7 mouse cellular contexts compared by ENCODE assay signal in genomic region chrX:95969116-95969515, GRCm38 (mm10). TPM values are rescaled to one million over a fixed set of nuclear protein-coding genes. Genes with fewer than 3 reads are reported as not detected.
A peak's percentile ranks its signal among the peaks of the same experiment; 100 is the strongest.
DNase-seq lines count a peak whose midpoint lies in the region; ATAC-seq lines count a peak whose summit lies in the region.

No protein-coding gene starts in this region.

- 0 out of 2 replicates have a peak overlapping the region, but pooled peaks have one; percentile 65 for H3K4me2 ChIP-seq in kidney, embryonic 15.5 days
- H3K4me2 ChIP-seq in embryonic facial prominence, embryonic 13.5 days: peak overlapping the region; percentile 60
- H3K4me2 ChIP-seq in intestine, embryonic 15.5 days (replicated peaks): no peak overlapping the region
- peak overlapping the region; percentile 63; the same call in 1 of the 2 replicates for H3K4me2 ChIP-seq in midbrain, embryonic 16.5 days (ENCODE audit: low read length)

- H3K27ac ChIP-seq in kidney, embryonic 15.5 days: no peak overlapping the region
- H3K27ac ChIP-seq in embryonic facial prominence, embryonic 13.5 days: no peak overlapping the region
- no peak overlapping the region for H3K27ac ChIP-seq in intestine, embryonic 15.5 days
- no peak overlapping the region; the same call in 1 of the 2 replicates for H3K27ac ChIP-seq in midbrain, embryonic 16.5 days (ENCODE audit: low read length)

- no peaks in the 10 kb centered on the region for H3K27me3 ChIP-seq in kidney, embryonic 15.5 days
- no peaks in the 10 kb centered on the region for H3K27me3 ChIP-seq in embryonic facial prominence, embryonic 13.5 days
- no peaks in the 10 kb centered on the region for H3K27me3 ChIP-seq in intestine, embryonic 15.5 days (replicated peaks)
- no peaks in the 10 kb centered on the region for H3K27me3 ChIP-seq in midbrain, embryonic 16.5 days (ENCODE audit: control insufficient read depth, insufficient read depth, low read depth, low read length)

- ATAC-seq in kidney, embryonic 15.5 days (replicated peaks; ENCODE audit: low FRiP score): no peak; the same call in 1 of the 2 replicates
- no peak for ATAC-seq in embryonic facial prominence, embryonic 13.5 days (ENCODE audit: insufficient number of reproducible peaks, insufficient read depth, low FRiP score, low TSS enrichment, low read depth)
- ATAC-seq in intestine, embryonic 15.5 days: peak; percentile 1; the same call in 1 of the 2 replicates
- ATAC-seq in midbrain, embryonic 16.5 days: no peak

- H3K9me3 ChIP-seq in kidney, embryonic 15.5 days (replicated peaks): no peaks in the 10 kb centered on the region
- no peaks in the 10 kb centered on the region for H3K9me3 ChIP-seq in embryonic facial prominence, embryonic 13.5 days
- no peaks in the 10 kb centered on the region for H3K9me3 ChIP-seq in intestine, embryonic 15.5 days
- H3K9me3 ChIP-seq in midbrain, embryonic 16.5 days (replicated peaks; ENCODE audit: control insufficient read depth, low read length, poor library complexity, severe bottlenecking): no peaks in the 10 kb centered on the region

- WGBS in kidney, embryonic 15.5 days: 38% methylated on average over 6 of the region's 6 CpGs
- WGBS in embryonic facial prominence, embryonic 13.5 days: 64% methylated on average over 6 of the region's 6 CpGs
- WGBS in intestine, embryonic 15.5 days: 61% methylated on average over 6 of the region's 6 CpGs
- WGBS in midbrain, embryonic 16.5 days: 38% methylated on average over 5 of the region's 6 CpGs

- no peaks in the 10 kb centered on the region for H3K36me3 ChIP-seq in kidney, embryonic 15.5 days
- H3K36me3 ChIP-seq in embryonic facial prominence, embryonic 13.5 days: no peaks in the 10 kb centered on the region
- H3K36me3 ChIP-seq in intestine, embryonic 15.5 days: no peaks in the 10 kb centered on the region
- H3K36me3 ChIP-seq in midbrain, embryonic 16.5 days (ENCODE audit: control insufficient read depth, insufficient read depth, low read length): no peaks in the 10 kb centered on the region

- no peak for DNase-seq in kidney, postnatal 4 days
- DNase-seq in urinary bladder, postnatal 14 days (ENCODE audit: low spot score): no peak
- no peak for DNase-seq in gastrocnemius, postnatal 36 days

- H3K4me3 ChIP-seq in kidney, embryonic 15.5 days (replicated peaks): no peak overlapping the region
- no peak overlapping the region for H3K4me3 ChIP-seq in embryonic facial prominence, embryonic 13.5 days
- H3K4me3 ChIP-seq in intestine, embryonic 15.5 days (replicated peaks): no peak overlapping the region
- no peak overlapping the region for H3K4me3 ChIP-seq in midbrain, embryonic 16.5 days (ENCODE audit: low read depth, low read length)

- no peak overlapping the region for H3K9ac ChIP-seq in kidney, embryonic 15.5 days
- H3K9ac ChIP-seq in embryonic facial prominence, embryonic 13.5 days: no peak overlapping the region
- H3K9ac ChIP-seq in intestine, embryonic 15.5 days: no peak overlapping the region
- H3K9ac ChIP-seq in midbrain, embryonic 16.5 days (ENCODE audit: low read depth, low read length): no peak overlapping the region

- intact Hi-C loops in gastrocnemius, postnatal 36 days (cut with DNase I): no loop called here

- H3K4me1 ChIP-seq in kidney, embryonic 15.5 days: no peaks in the 10 kb centered on the region
- no peaks in the 10 kb centered on the region for H3K4me1 ChIP-seq in embryonic facial prominence, embryonic 13.5 days
- H3K4me1 ChIP-seq in intestine, embryonic 15.5 days (replicated peaks): no peaks in the 10 kb centered on the region
- 0 out of 2 replicates have a peak, but pooled peaks cover 4% of the 10 kb centered on the region for H3K4me1 ChIP-seq in midbrain, embryonic 16.5 days (ENCODE audit: control insufficient read depth, insufficient read depth, low read length)

RNA-seq across cellular contexts. Expression of gene Las1l, which starts 12.4 kb away (rescaled TPM):
- 64.1 TPM in 2 replicates for polyA plus RNA-seq in kidney, embryonic 15.5 days (2015; fragmentation: Nextera tagmentation; extraction: Ambion mirVana)
- polyA plus RNA-seq in embryonic facial prominence, embryonic 13.5 days (2015; fragmentation: Nextera tagmentation; extraction: Ambion mirVana): 56.8 and 60.4 TPM in 2 replicates
- 60.0 and 68.2 TPM in 2 replicates for polyA plus RNA-seq in intestine, embryonic 15.5 days (2015; fragmentation: Nextera tagmentation; extraction: Ambion mirVana)
- 127 and 131 TPM in 2 replicates for polyA plus RNA-seq in midbrain, embryonic 16.5 days (2015; fragmentation: Nextera tagmentation; extraction: Ambion mirVana)
- total RNA-seq in gastrocnemius, postnatal 36 days (2021): 10 to 100 TPM; 23.6 to 27.9 TPM
